Mouse (Mus musculus) cerebellum, postnatal 25 days (tissue): ENCODE results near the gene Ecel1.

Experiments
- DNase-seq, 2 experiments: peaks; one replicate each; pipeline ENCODE4 v3.0.0; 2021; ENCODE audit warnings: mixed read lengths in 2 of 2

Gene Ecel1

DNA sequence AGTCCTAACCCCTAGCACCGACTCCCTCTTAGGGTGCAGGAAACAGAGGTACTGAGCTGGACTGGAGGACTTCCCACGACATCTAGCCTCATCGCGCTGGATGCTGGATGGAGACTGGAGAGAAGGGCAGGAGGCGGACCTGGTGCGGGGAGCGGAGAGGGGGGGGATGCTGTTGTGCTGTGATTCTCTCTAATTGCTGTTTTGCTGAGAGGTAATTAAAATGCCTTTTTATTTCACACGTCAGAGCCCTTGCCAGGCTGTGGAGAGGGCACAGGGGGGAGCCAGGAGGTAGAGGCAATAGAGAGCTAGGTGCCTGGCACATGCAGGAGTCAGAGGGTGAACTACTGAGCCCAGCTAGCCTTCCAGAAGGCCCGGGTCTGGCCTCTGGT, 8.5 kb upstream of the Ecel1 start:
- DNase-seq: no peak

DNA sequence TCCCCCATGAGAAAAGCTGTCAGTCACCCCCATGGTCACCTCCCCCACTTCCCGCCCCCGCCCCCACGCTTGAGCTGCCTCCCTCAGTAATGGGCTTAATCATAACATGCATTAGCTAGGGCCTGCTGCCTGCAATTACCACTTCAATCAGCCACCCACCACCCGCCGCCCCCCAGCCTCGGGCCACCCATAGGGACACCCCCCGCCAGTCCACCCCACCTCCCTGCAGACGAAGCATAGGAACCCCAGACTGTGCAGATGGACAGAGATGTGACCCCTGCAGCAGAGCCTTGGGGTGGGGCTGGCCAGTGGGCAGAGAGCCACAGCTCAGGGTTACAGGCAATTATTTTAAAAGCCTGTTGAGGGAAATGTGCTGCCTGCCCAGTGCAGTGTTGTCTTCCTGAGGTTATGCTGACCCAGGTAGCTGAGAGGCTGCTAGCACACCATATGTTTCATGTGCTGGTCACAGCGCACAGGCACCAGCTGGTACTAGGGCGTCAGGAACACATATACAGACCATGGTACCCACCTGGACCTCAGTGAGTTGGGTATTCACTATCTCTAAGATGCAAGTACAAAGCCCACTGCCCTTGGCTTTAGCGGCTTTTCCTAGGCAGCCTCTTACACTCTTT, 8.0 kb upstream of the Ecel1 start:
- DNase-seq: no peak

- DNase-seq: no peak
Measured at GRCm38 (mm10) chr1:87159396-87159795, 3.1 kb upstream of the Ecel1 start.

- peak in 1 of 2 experiments; percentile 19 for DNase-seq
Measured at GRCm38 (mm10) chr1:87155531-87156198, 656 bp downstream of the Ecel1 start.

DNA sequence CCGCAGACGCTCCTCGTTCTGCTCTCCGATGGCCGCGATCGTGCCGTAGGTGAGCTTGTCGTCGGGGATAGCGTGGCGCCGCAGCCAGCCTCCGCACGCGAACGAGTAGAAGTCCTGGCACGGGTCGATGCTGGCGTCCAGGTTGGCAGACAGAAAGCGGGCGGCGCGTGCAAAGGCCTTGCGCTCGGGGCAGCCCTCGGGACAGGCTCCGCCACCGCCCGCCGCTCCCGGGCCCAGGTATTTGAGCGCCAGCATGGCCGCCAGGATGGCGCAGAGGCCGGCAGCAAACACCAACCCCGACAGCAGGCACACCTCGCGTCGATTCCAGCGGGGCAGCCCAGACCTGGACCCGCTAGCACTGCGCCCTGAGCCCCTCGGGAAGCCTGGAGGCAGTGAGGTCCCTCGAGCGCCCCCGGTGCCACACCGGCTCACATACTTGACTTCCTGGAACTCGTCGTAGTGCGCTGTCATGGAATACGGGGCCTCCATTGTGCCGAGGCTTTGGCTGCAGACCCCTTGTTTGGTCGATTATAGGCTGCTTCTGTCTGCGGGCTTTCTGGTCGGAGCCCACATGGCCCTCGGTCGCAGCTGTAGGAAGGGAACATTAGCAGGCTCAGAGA, 1.7 kb downstream of the Ecel1 start:
- no peak for DNase-seq

DNA sequence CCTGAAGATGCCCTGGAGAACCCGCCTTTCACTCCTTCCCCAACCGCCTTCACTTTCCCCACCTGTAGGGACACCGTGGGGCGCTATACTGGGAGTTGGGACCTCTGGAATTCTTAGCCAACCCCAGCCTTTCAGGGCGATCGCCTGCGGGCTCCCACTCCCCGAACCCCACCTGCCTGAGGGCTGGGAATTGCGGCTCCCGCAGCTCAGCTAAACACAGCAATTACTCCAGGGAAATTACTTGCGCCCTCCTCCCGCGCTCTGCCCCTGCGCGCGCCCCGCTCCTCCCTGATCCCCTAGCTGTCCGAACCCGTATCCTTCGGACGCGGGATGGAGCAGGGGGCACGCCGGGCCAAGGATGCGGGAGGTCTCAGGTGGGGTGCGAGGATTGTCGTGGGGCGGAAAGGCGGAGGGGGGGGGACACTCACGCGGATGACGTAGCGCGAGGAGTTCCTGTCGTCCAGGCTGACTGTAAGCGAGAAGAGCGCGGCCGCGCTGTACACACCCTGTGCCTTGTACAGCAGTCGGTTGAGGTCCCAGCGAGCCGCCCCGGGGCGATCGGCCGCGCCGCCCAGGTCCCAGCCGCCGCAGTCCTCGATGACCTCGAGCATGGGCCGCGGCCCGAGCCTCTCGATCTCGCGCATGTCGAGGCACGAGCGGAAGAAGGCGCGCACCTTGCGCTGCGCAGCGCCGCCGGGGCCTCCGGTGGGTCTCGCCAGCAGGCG, 2.4 kb downstream of the Ecel1 start:
- DNase-seq: no peak

DNA sequence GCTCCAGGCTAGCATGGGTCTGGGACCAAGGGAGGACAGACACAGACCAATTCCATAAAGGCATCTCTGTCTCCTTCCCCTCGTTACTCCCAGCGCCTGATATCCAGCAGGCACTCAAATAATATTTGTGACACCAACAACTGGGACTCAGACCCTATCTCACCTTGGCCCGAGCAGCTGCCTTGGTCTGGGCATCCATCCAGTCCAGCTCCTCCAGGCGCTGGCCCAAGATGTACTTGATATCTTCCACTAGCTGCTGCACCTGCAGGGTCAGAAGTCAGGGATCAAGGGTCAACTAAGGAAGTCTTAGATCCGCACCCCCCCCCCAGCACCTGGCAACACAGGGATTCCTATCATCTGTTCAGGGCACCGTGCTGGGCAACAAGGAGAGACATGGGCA, 5.0 kb downstream of the Ecel1 start:
- DNase-seq: no peak

DNA sequence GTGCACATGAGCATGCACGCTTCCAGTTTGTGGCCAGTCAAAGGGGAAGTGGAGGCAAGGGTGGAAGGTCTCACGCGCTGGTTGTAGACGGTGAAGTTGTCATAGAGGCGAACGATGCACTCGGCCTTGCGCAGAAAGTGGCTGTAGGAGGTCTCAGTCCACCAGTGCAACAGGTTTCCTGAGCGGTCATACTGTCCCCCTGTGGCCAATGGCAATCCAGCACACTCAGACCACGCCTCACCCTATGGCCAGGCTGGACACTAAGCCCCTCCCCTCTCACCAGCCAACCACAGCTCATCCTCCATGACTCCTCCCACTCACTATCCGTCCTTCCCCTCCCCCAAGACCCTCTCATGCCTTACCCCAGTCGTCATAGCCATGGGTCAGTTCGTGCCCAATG, 6.9 kb downstream of the Ecel1 start:
- DNase-seq: no peak

DNA sequence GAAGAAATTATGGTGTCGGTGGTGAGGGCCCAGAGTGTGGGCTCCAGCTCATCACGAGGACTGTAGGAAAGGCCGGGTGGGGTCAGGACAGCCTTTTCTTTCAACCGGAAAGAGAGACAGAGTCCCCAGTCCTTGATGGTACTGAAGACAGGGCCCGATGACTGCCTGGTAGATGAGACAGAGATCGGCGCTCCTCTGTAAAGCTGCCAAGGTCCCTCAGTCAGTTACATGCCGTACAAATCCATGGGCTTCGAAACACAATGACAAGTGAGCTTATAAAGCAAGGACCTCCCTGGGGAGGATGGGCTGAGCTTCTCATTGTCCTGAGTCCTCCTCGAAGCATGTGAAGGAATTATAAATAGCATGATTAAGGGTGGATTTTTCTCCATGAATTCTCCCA, 13.2 kb downstream of the Ecel1 start:
- no peak for DNase-seq

DNA sequence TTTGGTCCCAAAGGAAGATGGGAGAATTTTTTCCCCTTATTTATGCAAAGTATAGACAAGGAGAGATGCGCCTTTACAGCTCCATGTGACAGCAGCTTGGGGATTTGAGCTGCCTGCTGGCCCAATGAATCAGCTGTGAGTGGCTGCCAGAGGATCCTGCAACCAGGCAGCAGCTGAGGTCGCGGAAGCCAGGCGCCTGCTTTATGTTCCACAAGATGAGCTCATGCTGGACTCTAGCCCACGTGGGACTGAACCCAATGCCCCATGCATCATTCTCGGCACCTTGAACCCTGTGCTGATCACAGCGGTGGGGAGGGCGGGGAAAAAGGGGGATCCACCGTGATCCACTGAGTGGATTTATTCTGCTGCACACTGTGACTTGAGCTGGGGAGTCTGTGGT, 13.9 kb downstream of the Ecel1 start:
- peak; percentile 24 to 38 for DNase-seq

DNA sequence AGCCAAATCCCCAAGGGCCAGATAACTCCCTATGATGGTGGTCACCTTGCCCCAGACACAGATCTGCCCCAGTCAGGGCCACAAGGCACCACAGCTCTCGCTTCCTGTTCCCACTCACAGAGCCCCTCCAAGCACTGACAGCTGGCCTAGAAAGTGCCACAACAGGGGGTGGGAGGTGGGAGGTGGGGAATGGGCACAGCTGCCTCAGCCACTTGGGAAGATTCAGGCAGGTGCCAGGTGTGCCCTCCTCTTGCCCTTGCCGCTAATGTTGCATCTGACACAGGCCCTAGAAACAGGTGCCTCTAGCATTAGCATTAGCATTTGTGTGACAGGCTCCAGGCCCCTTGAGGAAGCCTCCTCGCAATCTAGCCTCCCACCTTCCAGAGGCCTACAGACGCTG, 14.8 kb downstream of the Ecel1 start:
- DNase-seq: no peak

- no peak for DNase-seq
Measured at GRCm38 (mm10) chr1:87131803-87132202, 24.5 kb downstream of the Ecel1 start.

GRCm38 (mm10) chr1:87127206-87128030, 28.9 kb downstream of the Ecel1 start:
- DNase-seq: peak; percentile 31 to 51

DNA sequence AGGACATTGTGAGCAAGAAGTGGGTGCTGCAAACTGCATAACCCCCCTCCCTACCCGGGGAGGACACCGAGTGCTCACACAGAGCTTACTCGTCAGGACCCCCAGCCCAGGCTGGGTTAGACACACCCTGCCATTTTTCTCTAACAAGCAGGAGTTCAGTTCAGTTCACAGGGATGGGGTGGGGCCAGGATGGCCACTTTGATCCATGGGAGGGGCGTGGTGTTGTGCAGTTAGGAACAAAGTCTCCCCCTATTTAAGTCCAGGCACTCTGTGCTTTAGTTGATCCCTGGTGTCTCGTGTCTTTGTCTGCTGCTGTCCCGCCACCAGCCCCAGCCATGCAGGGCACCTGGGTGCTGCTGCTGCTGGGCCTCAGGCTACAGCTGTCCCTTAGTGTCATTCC, 31.6 kb downstream of the Ecel1 start, which contains the start of gene Akp3:
Gene Akp3, plus strand, starts transcription at position 301 of the 400 bp plus-strand sequence.
- DNase-seq: no peak

DNA sequence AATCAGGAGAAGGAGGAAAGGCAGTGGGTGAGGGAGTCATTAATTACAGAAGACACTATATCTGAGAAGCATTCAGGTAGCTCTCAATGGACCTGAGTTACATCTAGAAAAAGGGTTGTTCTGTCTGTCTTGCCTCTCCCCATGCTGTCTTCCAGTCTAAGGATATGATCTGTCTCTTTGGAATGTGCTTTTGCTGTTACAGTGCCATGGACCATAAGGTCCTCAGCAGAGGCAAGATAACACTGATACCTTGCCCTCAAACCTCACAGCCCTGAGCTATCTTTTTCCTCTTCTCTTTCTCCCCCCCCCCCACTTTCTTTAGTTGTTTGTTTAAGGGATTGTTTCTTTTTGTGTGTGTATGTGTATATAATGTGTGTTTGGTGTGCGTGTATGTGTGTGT, 41.5 kb downstream of the Ecel1 start:
- DNase-seq: no peak

GRCm38 (mm10) chr1:87111719-87112354, 44.5 kb downstream of the Ecel1 start:
- DNase-seq: peak in 1 of 2 experiments; percentile 51

DNA sequence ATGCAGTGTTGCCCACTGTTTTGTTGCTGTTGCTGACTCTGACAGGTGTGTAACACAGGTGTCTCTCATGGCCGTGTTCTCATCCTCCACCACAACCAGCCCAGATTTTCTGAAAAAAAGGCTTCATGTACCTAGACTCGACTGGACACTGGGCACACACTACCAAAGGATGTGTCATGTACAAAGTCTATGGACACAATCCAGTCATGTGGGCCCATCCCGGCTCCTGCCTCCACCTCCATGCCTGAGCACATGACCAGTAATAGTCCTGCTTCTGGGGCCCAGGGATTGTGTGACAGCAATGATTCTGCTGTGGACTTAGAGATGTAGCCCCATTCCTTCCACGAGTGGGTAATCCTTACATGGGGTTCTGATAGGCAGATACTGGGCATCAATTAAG, 47.8 kb downstream of the Ecel1 start:
- no peak for DNase-seq

GRCm38 (mm10) chr1:87106536-87106935, 49.8 kb downstream of the Ecel1 start:
- DNase-seq: no peak

- no peak for DNase-seq
Measured at GRCm38 (mm10) chr1:87103936-87104335, 52.4 kb downstream of the Ecel1 start.

GRCm38 (mm10) chr1:87102114-87102513, 54.2 kb downstream of the Ecel1 start:
- no peak for DNase-seq

DNA sequence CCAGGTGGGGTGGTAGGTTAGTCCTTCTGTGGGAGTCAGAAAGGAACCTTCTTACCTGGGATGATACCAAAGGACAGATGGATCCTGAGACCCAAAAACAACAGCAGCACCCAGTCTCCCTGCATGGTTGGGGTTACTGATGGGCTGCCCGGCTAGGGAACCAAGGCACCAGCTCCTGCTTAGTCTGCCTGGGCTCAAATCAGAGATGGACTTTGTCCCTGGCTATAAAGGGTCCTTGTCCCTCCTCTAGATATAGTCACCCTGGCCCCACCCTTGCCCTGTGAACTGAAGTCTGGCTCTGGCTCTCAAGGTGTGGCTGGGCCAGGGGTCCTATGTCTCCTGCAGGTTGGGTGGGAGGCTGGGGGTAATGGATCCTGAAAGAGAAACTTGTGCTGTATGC, 54.9 kb downstream of the Ecel1 start, which contains the start of gene Alpi:
Gene Alpi, minus strand, starts transcription at position 196 of the 400 bp plus-strand sequence.
- DNase-seq: no peak

DNA sequence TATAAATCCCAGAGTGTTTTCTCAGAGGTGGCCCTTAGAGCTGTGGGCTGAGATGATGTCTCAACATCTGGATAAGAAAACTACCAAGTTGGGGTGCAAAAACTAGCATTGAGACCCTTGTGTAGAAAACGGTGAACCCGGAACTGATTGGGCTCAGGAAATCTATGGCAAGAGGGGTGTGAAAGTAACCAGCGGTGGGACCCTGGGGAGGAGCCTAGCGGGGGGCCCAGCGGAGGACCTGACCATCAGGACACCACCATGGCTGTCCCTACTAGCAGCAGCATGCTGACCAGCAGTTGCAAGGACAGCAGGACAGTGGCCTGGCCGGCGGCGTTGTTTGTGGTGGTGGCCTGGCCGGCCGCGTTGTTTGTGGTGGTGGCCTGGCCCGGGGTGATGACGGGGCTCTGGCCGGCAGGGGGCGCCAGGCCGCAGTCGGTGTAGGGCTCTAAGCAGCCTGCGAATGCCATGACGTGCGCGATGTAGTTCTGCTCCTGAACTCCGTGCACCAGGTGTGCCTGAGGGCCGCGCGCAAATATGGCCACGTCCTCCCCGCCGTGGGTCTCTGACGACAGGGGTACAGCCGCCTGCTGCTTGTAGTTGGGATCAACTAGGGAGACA, 57.9 kb downstream of the Ecel1 start:
- peak; percentile 54 to 73 for DNase-seq
